Mouse (Mus musculus) layer of hippocampus, postnatal 36 days (tissue): ENCODE measurements at regions not wholly inside any gene's neighbourhood (a gene's known extent, or its start where the extent isn't known, plus 50 kb on each side); places are given as distances from the start of the nearest gene placed in this dataset.
"Not testable (repeated sequence)": the region's sequence is repeated elsewhere in the genome, so short reads cannot be mapped to it uniquely, and the experiment has no call there.

Experiments
- DNase-seq, 2 experiments: peaks; one replicate each; pipeline ENCODE4 v3.0.0; 2022

DNA sequence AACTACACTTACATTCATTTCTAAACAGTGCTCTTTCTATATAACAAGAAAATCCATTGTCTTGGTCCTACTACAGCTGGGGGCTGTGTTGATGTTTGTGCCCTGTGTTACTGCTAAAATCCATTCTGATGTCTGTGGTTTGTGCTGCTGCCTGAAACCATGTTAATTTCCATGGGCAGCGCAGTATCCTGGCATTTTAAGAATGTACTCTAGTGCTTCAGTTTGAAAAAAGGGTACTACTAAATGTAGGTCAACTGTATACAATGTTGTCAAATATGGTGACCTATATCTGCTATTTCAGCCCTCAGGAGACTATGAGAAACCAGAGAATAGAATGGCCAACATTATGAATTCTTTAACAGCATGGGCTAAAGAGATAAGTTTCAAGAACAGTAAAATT, 1052.2 kb downstream of the Hace1 start:
- DNase-seq, result no peak

DNA sequence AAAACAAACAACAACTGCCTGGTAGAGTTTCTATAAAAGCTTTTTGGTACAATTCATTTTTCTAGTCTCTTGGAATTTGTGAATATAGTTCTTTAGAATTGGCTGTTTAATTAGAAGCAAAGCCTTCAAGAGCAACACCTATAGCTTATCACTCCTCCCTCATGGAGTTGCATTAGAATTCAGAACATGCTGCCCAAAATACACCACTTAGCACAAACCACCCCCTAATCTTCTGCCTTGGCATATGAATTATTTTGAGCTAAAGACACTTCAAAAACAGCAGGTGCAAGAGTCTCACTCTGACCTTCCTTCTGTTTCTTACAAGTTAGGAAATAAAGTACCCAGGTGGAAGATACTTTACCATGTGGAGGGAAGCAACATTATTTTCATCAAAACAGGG, 1085.4 kb downstream of the Hace1 start:
- no peak for DNase-seq

DNA sequence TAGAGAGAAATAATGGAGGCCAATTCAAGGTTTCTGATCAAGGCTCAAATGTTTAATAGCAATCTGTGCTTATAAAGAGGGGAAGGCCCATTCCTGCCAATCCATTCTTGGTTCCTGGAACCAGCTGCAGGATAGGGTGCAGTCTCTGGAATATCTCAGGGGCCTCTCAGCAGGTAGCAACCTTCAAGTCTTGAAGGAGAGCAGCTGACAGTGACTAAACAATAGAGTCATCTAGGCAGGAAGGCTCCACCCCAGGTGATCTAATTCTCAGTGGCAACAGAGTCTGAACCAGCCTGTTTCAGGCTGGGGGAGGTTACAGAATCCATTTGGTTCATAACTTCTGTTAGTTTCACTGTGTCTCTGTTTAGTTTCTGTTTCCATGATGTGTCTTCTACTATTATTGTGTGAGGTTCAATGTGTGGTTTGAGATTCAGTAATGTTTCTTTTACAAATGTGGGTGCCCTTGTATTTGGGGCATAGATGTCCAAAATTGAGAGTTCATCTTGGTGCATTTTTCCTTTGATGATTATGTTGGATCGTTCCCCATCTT, 1112.3 kb downstream of the Hace1 start:
- DNase-seq, result not testable (repeated sequence)

DNA sequence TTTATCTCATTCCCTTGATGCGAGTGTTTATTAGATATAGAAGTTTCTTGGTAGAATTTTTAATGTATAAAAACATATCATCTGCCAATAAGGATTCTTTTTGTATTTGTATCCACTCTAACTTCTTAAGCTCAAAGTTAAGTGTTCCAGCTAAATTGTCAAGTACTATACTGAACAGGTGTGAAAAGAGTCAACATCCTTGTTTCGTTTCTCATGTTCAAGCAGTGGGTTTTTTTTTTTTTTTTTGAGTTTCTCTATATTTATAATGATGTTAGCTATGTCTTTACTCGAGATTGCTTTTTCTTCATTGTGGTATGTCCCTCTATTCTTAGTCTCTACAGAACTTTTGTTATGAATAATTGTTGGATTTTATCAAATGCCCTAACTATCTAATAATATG, 1115.0 kb downstream of the Hace1 start:
- DNase-seq, result no peak

DNA sequence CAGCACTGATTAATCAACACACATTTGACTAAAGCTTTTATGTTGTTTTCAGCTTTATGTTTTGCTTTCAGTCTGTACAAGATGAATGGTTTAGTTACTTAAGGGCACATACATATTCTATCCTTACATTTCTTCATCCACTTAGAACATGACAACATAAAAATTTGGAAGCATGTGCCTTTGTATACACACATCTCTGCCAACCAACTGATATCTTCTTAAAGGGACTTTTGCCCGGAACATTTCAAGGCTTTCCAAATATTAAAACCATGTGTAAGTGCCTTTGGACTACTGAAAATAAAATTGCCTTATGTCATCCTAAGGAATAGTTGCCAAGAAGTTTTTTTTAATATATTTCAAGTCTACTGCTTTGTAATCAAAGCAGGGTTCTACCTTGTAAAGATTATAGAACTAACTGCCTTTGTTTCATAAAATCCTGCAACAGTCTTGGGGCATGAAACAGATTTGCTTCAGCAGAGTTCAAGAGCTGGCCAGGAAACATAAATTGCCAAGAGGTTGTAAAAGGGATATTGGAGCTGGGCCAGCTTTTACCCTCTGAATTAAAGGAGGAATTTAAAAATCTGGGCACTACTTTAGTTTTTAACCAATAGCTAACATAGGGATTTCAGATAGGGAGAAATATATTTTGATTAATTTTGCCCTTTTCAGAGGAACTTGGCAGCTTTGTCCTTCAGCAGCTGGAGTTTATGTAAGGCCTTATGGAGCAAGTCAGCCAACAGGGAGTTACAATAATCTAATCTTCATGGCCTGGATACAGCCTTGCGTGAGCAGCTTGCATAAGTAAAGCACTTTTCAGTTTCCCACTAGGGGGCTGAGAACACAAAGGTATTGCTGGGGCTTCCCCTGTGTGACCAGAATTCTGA, 1120.0 kb downstream of the Hace1 start:
- peak; percentile 15 to 17 for DNase-seq

DNA sequence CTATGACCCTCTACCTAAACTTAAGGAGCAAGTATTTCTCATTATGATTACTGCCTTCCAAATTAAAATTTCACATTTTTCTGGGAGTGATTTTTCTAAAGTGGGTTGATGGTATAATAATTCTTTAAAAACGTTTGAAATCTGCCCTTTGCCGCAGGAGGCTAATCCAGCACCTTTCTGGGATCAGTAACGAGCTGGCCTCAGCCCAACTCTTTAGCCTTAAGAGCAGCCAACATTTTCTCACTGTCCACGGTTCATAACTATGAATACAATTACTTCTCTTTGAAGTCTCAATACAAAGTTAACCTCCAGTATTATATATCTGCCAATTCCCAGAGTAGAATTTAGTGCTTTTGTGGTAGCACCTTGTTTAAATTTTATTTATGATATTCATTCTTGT, 1123.6 kb downstream of the Hace1 start:
- DNase-seq, result no peak

DNA sequence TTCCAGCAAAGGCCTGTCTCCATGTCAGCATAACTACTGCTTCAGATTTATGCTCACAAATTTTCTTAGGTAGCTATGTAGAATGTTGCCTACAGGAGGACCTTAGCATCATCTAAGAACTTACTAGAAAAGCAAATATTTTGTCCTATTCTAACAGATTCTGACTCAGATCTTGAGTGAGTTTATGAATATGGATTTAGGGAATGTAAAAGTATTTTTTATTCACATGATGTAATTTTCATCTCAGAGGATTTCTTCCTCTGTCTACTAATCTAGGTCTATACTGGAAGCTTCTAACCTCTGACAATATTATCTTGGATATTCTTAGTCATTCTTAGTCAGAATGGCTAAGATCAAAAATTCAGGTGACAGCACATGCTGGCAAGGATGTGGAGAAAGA, 1130.4 kb downstream of the Hace1 start:
- not testable (repeated sequence) for DNase-seq

DNA sequence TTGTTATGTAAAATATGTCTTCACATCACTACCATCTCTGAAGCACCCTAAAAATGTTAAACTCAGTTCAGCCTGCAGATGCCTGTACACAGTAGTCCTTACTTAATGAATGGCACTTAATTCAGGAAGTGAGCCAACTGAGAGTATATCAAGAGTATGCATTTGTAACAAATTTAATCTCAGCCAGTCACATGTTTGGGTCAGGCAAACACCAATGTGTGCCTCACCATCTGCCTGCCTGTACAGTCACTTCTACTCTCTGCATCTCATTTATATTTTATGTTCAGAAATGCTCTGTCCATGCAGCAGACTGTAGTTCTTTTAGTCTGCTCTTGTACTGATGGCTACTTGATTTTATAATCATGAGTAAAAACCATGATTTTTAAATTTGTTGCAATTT, 1135.1 kb downstream of the Hace1 start:
- DNase-seq, result no peak

DNA sequence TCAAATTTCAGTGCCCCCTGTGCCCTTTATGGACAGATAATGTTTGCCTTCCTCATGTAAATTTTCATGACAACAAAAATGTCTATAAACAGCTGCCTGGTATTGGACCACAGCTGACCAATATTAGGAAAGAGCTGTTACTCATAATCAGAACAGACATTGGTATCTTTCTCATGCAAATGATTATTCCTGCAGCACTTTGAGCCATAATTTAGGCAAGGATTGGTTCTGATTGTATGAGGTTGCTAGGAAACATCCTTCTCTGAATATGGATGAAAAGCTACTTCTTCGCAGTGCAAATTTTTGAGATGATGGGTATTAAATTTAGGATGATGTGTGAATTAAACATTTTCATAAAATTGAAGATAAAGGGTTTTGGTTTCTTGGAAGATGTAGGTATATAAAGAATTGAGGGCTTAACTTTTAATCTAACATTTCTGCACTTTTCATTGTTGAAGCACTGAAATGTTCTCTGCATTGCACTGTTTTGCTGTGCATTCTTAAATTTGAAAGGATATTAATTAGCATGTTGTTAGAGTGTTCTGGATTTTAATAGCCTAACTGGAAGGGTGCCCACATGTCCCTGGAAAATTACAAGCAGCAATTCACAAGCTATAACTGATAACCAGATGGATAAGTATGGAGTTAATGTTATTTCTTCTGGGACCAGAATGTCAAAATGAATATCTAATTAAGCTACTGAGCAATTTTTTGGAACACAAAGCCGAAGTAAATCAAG, 1140.9 kb downstream of the Hace1 start:
- peak in 1 of 2 experiments; percentile 25 for DNase-seq

DNA sequence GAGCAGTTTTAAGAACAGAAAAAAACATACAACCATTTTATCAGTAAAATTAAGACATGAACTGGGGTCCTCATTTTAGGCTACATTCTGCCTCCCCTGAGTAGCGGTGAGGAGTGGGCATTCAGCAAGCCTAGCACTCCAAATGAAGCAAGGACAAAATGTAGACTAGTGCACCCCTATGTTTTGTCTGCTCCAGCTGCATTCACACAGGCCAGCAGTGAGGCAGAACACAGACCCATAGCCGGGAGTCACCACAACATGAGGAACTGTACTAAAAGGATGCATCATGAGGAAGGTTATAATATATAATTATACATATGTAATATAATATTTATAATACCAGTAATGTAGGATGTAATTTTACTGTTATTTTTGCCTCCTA, 1141.5 kb downstream of the Hace1 start:
- DNase-seq, result no peak

DNA sequence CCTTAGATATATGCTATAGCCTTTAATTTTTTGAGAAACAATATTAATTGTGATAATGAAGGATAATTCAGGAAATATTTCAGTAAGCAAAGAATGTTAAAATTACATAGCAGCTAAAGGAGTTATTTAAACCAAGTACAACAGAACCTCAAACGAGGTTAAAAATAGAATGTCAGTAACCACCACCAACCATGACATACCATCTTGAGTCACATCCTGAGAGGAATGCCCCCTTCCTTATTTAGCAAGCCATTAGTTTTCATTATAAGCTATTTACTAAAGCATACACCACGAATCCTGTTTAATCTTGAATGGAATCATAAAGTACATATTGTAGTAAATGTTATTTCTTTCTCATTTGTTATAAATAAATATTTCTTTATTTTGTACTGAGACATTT, 1146.0 kb downstream of the Hace1 start:
- DNase-seq, result no peak

DNA sequence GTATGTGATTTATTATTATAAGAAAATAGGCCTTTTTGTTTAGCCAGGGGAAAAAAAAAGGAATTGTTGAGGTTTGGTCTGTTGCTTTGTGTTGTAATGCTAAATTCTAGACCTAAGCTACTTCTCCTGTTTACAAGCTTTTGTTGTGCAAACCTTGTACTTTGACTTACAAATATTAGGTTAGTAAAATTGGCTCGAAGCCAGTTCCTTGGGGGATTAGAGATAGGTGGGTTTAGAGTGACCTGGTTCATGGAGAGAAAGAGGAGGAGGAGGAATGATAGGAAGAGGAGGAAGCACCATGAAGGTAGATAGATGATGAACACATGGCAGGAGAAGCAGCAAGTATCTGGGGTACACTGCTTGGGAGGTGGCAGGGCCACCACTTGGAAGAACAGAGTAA, 1153.0 kb downstream of the Hace1 start:
- DNase-seq, result no peak

DNA sequence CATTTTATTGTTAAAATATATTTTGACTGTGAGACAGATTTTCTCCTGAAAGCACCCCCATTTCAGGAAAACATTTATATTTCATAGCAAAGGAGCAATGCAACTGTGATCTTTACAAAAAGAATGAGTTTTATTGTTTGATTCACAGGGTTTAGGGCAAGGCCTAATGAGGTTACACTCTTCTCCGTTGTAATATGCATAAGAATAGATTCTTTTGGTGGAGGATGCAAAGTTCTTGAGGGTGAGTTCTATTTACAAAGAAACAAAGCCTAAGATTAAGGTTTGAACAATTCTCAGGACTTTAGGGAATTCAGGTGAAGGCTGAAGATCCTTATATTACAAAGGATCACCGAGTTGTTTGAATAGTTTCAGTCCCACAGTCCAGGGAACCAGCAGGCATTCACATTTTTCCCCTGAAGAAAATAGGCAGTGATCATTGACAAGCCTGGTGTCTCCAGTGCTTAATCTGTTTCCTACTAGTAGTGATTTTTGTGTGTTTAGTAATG, 1156.2 kb downstream of the Hace1 start:
- DNase-seq, result no peak

DNA sequence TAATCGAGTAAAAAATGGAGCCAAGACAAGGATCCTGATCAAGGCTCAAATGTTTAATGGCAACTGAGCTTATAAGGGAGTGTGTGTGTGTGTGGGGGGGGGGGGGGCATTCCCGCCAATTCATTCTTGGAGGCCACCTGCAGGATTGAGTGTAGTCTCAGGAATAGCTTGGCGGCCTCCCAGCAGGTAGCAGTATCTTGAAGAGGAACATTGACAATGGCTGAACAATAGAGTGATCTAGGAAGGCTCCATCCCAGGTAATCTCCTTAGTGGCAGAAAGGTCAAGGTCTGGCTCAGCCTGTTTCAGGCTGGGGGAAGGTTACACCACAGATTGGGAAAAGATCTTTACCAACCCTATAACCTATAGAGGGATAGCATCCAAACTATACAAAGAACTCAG, 1163.5 kb downstream of the Hace1 start:
- DNase-seq, result no peak

DNA sequence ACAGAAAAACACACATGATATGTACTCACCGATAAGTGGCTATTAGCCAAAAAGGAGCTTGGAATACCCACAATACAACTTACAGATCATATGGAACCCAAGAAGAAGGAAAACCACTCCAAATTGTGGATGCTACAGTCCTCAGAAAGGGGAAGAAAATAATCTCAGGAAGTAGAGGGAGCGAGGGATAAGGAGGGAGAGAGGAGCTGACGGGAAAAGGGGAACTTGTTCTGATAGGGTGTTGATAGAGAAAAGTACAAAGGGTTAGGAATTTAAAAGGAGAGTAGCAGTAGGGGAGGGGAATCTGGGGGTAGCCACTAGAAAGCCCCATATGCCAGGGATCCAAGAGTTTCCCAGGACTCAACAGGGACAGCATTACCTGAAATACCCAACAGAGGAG, 1164.5 kb downstream of the Hace1 start:
- no peak for DNase-seq

DNA sequence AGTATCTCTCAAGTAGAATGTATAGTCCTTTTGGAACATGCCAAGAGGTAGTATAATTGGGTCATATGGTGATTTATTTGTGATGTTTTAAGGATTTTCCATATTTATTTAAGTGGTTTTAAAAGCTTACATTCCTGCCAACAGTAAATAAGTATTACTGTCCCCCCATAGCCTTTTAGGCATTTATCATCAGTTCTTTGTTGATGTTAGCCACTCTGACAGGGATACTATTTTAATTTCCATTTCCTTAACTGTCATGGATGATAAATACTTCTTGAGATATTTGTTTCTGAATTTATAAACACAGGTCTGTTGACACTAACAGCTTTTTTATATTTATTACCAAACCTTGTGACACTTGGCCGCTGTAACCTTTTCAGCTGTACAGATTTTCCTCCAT, 1183.3 kb downstream of the Hace1 start:
- no peak for DNase-seq

DNA sequence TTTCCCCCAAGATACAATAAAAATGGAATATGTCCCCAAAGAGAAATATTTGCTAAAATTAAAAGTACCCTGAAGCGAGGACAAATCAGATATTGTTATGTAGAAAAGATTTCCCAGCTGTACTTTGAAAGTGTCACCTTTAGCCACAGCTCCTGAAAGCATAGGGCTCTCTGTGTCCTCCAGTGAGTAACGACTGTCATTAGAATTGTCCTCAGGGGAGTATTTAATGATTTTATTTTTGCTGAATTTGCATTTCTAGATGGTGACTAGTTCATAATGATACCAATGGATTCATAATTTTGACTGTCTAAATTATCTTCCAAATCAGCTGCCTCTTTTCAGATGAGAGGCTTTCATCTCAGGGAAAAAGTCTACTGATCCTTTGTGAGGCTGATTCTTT, 1201.1 kb downstream of the Hace1 start:
- DNase-seq, result no peak

DNA sequence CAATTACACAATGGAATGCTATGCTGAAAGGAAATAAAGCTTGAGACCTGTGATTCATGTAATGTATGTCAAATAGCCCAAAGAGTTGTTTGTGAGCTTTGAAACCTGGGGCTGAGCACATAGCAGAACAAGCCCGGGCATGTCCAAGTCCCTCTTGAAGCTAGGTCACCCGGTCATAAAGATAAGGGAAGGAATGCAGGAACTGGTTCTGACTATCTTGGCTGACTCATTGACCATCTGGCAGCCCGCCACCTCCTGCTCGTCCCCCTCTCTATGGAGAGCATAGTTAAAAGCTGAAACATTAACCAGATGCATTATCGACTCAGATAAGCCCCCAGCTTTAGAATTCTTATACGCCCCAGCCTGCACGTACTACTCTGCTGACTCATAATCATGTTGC, 1208.1 kb downstream of the Hace1 start:
- not testable (repeated sequence) for DNase-seq

DNA sequence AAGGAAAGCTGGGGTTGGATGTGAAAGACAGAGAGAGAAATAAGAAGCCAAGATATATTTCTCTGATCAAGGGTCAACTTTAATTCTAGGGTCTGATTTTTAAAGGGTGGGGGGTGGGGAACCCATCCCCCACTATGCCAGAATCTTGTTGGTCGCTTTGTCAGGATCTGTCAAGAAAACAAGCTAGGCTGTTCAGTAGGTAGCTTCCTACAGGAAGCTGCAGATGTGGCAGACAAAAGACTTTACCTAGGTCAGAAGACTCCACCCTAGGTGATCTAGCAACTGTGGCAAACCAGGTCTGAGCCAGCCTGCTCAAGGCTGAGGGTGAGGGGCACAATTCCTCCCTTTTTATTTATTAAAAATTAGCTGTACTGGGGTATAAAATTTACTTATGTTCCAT, 1236.6 kb downstream of the Hace1 start:
- no peak for DNase-seq

DNA sequence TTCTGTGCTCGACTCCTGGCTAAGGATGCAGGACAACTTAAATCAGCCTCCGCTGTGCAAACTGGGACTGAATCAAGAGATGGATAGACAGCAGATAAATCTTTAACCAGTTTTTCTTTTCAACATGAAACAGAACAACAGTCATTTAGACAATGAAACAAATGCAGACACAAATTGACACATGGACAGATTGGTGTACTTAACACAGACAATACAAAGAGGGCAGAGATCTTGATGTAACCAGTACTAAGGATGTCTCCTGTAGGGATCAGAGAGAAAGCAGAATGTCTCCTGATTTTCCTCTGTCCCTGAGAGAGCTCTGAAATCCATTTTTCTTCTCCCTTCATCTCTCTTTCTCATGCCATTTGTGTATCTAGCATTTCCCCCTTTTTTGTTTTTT, 1241.5 kb downstream of the Hace1 start:
- no peak for DNase-seq

DNA sequence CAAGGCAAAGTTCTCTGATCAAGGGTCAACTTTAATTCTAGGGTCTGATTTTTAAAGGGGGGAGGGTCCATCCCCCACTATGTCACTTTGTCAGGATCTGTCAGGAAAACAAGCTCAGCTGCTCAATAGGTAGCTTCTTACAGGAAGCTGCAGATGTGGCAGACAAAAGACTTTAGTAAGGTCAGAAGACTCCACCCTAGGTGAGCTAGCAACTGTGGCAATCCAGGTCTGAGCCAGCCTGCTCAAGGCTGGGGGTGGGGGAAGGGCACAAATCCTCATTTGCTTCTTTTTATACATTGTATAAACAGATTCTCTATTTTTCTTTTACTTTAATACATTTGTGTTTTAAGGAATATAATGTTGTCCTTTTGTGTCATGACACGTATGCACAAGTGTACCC, 1242.3 kb downstream of the Hace1 start:
- no peak for DNase-seq

DNA sequence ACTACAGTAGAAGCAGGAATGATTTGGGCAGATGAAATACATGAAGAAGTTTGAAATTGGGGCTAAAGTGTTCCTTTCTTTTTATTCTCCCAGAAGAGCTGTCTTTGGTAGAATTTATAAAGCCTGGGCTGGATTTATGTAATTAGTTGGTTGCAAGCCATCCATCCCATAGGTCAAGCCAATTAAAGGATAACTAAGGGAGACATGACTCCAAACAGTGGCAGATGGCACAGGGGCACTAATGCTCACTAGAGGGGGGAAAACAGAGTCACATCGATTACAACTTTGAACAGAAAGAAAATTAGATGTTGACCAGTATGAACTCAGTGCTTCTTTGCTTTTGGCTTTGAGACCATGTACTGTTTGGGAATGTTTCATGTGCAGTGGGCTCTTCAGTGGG, 1246.2 kb downstream of the Hace1 start:
- DNase-seq, result no peak

DNA sequence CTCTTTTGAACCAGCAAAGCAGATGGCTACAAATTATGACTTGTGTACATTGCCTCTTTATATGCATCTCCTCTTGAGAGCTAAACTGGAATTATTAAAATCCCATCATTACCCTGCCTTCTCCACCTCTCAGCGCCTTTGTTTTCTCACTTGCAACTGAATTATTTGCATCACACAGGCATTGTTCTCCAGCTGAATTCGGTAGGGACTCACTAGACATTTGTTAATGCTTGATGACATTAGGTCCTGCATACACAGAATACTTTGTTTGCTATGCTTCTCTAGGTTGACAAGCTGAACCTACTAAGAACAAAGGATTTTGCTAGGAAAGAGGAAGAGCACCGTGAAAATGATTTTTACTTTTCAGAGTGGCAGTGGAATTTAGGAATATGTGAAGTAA, 1248.4 kb downstream of the Hace1 start:
- no peak for DNase-seq

DNA sequence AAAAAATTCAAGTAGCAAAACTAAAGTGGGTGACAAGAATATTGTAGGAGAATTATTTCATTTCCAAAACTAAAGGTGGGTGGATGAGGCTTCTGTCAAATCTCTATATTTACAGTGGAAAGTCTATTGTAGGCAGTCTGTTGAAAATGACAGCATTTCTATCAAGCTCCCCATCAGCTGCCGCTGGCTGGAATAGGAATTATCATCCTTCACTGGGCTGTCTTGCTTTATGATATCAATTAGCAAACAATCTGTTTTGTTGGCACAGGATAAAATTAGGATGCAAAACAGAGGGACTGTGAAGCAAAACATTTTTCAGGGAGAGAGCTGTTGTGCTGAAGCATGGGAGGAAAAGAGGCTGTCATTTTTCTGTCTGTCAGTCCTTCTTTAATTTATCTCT, 1249.0 kb downstream of the Hace1 start:
- DNase-seq, result peak; percentile 37 to 46
